Mouse (Mus musculus): ENCODE measurements around the gene Lyst. TPM values are rescaled to one million over a fixed set of nuclear protein-coding genes. Genes with fewer than 3 reads are reported as not detected.

Lyst gene
- polyA plus RNA-seq, 1 experiment from 2014 or later: 6.4 TPM

DNA sequence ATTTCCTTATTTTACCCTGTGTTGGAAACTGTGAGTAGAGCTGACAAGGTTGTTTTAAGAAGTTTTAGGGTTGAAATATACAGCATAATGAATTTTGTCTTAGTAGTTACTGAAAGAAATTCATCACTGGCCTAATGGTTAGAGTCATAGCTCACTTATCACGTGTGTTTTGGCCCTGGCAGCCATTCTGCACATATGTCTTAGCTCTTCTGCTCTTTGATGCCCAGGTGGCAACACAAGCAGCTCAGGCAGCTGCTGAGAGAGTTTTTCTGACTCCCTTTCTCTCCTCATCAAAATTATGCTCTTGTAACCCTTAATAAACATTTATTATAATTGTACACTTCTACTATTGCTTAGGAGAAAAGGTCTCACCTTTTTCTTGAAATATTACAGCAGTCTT, 18.1 kb downstream of the Lyst start:
- DNase-seq (no peak), ATAC-seq (ENCODE audit: low FRiP score, low TSS enrichment) (no peak)
- no peaks in the 10 kb centered on the region for H3K36me3 ChIP-seq (ENCODE audit: control insufficient read depth, insufficient read depth, low read length)
- no peak overlapping the region for H3K27ac ChIP-seq (replicated peaks; ENCODE audit: low read depth, low read length)
- no peaks in the 10 kb centered on the region for H3K9me3 ChIP-seq (ENCODE audit: control insufficient read depth, low read length)
- H3K4me2 ChIP-seq (ENCODE audit: low read length): no peak overlapping the region
- H3K4me3 ChIP-seq (replicated peaks; ENCODE audit: low read depth, low read length): no peak overlapping the region
- WGBS: 65% methylated on average over 1 of the region's 1 CpGs
- no peak overlapping the region for H3K9ac ChIP-seq (replicated peaks; ENCODE audit: low read length)
- H3K4me1 ChIP-seq (ENCODE audit: control insufficient read depth, insufficient read depth, low read length): no peaks in the 10 kb centered on the region
- H3K27me3 ChIP-seq (ENCODE audit: control insufficient read depth, insufficient read depth, low read length): no peaks in the 10 kb centered on the region

DNA sequence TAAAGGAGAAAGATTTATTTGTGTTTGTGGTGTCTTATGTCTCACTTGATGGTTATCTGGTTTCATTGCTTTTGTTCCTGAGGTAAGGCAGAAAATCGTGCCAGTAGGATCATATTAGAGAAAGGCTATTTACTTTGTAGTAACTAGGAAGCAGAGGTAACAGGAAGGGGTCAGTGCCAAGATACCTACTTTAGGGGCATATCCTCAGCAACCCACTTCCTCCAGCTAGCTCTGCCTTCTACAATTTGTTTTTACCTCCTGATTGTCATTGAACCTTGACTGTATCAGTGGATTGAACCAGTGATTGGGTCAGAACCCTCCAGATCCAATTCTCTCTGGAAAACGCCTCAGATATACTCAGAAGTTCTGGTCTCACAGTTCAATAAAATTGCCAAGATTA, 19.5 kb downstream of the Lyst start:
- ATAC-seq (ENCODE audit: low FRiP score, low TSS enrichment) (no peak), DNase-seq (no peak)
- Histone ChIP-seq H3K36me3 (ENCODE audit: control insufficient read depth, insufficient read depth, low read length) (no peaks in the 10 kb centered on the region), H3K27ac (replicated peaks; ENCODE audit: low read depth, low read length) (no peak overlapping the region), H3K9ac (replicated peaks; ENCODE audit: low read length) (no peak overlapping the region), H3K27me3 (ENCODE audit: control insufficient read depth, insufficient read depth, low read length) (no peaks in the 10 kb centered on the region), H3K4me2 (ENCODE audit: low read length) (no peak overlapping the region), H3K4me3 (replicated peaks; ENCODE audit: low read depth, low read length) (no peak overlapping the region), H3K9me3 (ENCODE audit: control insufficient read depth, low read length) (no peaks in the 10 kb centered on the region), H3K4me1 (ENCODE audit: control insufficient read depth, insufficient read depth, low read length) (no peaks in the 10 kb centered on the region)
- WGBS: 84% methylated on average over 2 of the region's 2 CpGs

GRCm38 (mm10) chr13:13612882-13613281, 22.7 kb downstream of the Lyst start:
- no peak overlapping the region for H3K9ac ChIP-seq (replicated peaks; ENCODE audit: low read length)
- H3K27ac ChIP-seq (replicated peaks; ENCODE audit: low read depth, low read length): no peak overlapping the region
- 0 out of 2 replicates have a peak, but pooled peaks cover 4% of the 10 kb centered on the region for H3K36me3 ChIP-seq (ENCODE audit: control insufficient read depth, insufficient read depth, low read length)
- DNase-seq (peak; percentile 44), ATAC-seq (ENCODE audit: low FRiP score, low TSS enrichment) (no peak)
- H3K4me2 ChIP-seq (ENCODE audit: low read length): no peak overlapping the region
- H3K9me3 ChIP-seq (ENCODE audit: control insufficient read depth, low read length): no peaks in the 10 kb centered on the region
- no peaks in the 10 kb centered on the region for H3K27me3 ChIP-seq (ENCODE audit: control insufficient read depth, insufficient read depth, low read length)
- 71% methylated on average over 1 of the region's 1 CpGs for WGBS
- no peaks in the 10 kb centered on the region for H3K4me1 ChIP-seq (ENCODE audit: control insufficient read depth, insufficient read depth, low read length)
- H3K4me3 ChIP-seq (replicated peaks; ENCODE audit: low read depth, low read length): no peak overlapping the region

DNA sequence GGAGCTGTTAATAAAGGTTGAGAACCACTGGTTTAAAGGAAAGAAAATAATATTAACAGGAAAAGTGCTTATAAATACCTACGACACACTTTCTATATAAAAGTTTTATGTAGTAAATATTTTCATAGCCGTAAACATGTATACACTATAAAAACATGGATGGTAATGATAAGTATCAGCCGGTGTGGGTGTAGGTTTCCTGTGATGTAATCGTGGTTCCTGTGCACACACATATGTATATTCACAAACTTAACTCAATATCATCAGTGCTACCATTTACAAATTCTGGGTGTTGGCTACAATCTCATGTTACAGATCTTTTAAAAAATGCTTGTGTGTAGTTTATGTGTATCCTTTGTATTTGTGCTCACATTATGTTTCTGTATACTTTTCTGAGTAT, 24.0 kb downstream of the Lyst start:
- no peak for ATAC-seq (ENCODE audit: low FRiP score, low TSS enrichment)

DNA sequence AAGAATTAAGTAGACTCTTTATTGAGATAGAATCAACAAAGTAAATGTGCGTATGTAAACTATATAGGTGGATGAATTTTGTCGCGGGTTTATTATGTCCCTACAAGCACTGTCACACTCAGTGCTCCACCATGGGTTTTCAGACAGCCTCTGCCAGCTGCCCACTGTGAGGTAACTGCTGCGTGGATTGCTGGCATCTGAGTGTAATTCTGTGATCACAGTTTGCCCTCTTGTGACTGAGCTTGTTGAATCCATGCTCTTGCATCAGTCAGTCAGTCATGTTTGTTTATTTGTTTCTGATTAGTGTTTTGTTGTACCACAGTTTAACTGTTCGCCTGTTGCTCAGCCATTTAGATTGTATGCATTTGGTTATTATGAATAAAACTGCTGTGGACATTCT, 31.3 kb downstream of the Lyst start:
- no peaks in the 10 kb centered on the region for H3K4me1 ChIP-seq (ENCODE audit: control insufficient read depth, insufficient read depth, low read length)
- no peak overlapping the region for H3K4me3 ChIP-seq (replicated peaks; ENCODE audit: low read depth, low read length)
- H3K4me2 ChIP-seq (ENCODE audit: low read length): no peak overlapping the region
- ATAC-seq (ENCODE audit: low FRiP score, low TSS enrichment) (no peak), DNase-seq (no peak)
- H3K27ac ChIP-seq (replicated peaks; ENCODE audit: low read depth, low read length): no peak overlapping the region
- H3K9me3 ChIP-seq (ENCODE audit: control insufficient read depth, low read length): no peaks in the 10 kb centered on the region
- 90% methylated on average over 5 of the region's 5 CpGs for WGBS
- no peaks in the 10 kb centered on the region for H3K27me3 ChIP-seq (ENCODE audit: control insufficient read depth, insufficient read depth, low read length)
- H3K9ac ChIP-seq (replicated peaks; ENCODE audit: low read length): no peak overlapping the region
- H3K36me3 ChIP-seq (ENCODE audit: control insufficient read depth, insufficient read depth, low read length): 0 out of 2 replicates have a peak, but pooled peaks cover 7% of the 10 kb centered on the region

More for the DNA sequence above, 24.0 kb downstream of the Lyst start:
- H3K36me3 ChIP-seq (ENCODE audit: control insufficient read depth, insufficient read depth, low read length): 0 out of 2 replicates have a peak, but pooled peaks cover 7% of the 10 kb centered on the region
- no peak overlapping the region for H3K27ac ChIP-seq (replicated peaks; ENCODE audit: low read depth, low read length)
- no peak for DNase-seq
- 97% methylated on average over 4 of the region's 4 CpGs for WGBS
- no peak overlapping the region for H3K4me3 ChIP-seq (replicated peaks; ENCODE audit: low read depth, low read length)
- H3K4me2 ChIP-seq (ENCODE audit: low read length): no peak overlapping the region
- no peaks in the 10 kb centered on the region for H3K9me3 ChIP-seq (ENCODE audit: control insufficient read depth, low read length)
- H3K27me3 ChIP-seq (ENCODE audit: control insufficient read depth, insufficient read depth, low read length): no peaks in the 10 kb centered on the region
- no peaks in the 10 kb centered on the region for H3K4me1 ChIP-seq (ENCODE audit: control insufficient read depth, insufficient read depth, low read length)
- no peak overlapping the region for H3K9ac ChIP-seq (replicated peaks; ENCODE audit: low read length)

DNA sequence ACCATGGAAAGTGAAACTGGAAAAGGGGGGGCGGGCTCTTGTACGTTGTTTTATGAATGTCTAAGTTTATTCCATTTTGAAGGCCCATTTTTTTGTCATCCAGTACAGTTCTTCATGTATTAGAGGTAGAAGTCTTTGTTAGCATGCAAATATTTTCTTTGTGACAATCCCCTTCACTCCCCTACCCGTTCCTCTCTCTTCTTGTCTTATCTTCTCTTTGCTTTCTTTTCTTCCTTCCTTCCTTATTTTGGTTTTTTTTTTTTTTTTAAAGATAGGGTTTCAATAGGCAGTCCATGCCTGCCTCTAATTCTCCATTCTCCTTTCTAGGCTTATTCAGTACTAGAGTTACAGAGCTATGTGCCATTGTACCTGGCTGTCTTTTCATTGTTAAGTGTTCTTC, 32.4 kb downstream of the Lyst start:
- H3K27ac ChIP-seq (replicated peaks; ENCODE audit: low read depth, low read length): no peak overlapping the region
- no peaks in the 10 kb centered on the region for H3K4me1 ChIP-seq (ENCODE audit: control insufficient read depth, insufficient read depth, low read length)
- no peaks in the 10 kb centered on the region for H3K9me3 ChIP-seq (ENCODE audit: control insufficient read depth, low read length)
- DNase-seq (no peak), ATAC-seq (ENCODE audit: low FRiP score, low TSS enrichment) (no peak)
- 0 out of 2 replicates have a peak, but pooled peaks cover 4% of the 10 kb centered on the region for H3K36me3 ChIP-seq (ENCODE audit: control insufficient read depth, insufficient read depth, low read length)
- no peak overlapping the region for H3K4me3 ChIP-seq (replicated peaks; ENCODE audit: low read depth, low read length)
- 86% methylated on average over 3 of the region's 3 CpGs for WGBS
- H3K27me3 ChIP-seq (ENCODE audit: control insufficient read depth, insufficient read depth, low read length): no peaks in the 10 kb centered on the region
- no peak overlapping the region for H3K4me2 ChIP-seq (ENCODE audit: low read length)
- no peak overlapping the region for H3K9ac ChIP-seq (replicated peaks; ENCODE audit: low read length)

- H3K9ac ChIP-seq (replicated peaks; ENCODE audit: low read length): no peak overlapping the region
- H3K4me3 ChIP-seq (replicated peaks; ENCODE audit: low read depth, low read length): no peak overlapping the region
- 93% methylated on average over 1 of the region's 1 CpGs for WGBS
- ATAC-seq (ENCODE audit: low FRiP score, low TSS enrichment) (no peak), DNase-seq (no peak)
- no peak overlapping the region for H3K27ac ChIP-seq (replicated peaks; ENCODE audit: low read depth, low read length)
- no peaks in the 10 kb centered on the region for H3K4me1 ChIP-seq (ENCODE audit: control insufficient read depth, insufficient read depth, low read length)
- H3K9me3 ChIP-seq (ENCODE audit: control insufficient read depth, low read length): no peaks in the 10 kb centered on the region
- no peaks in the 10 kb centered on the region for H3K27me3 ChIP-seq (ENCODE audit: control insufficient read depth, insufficient read depth, low read length)
- no peak overlapping the region for H3K4me2 ChIP-seq (ENCODE audit: low read length)
- 0 out of 2 replicates have a peak, but pooled peaks cover 10% of the 10 kb centered on the region for H3K36me3 ChIP-seq (ENCODE audit: control insufficient read depth, insufficient read depth, low read length)
These were observed 43.5 kb downstream of the Lyst start for GRCm38 (mm10) chr13:13633746-13634145.

DNA sequence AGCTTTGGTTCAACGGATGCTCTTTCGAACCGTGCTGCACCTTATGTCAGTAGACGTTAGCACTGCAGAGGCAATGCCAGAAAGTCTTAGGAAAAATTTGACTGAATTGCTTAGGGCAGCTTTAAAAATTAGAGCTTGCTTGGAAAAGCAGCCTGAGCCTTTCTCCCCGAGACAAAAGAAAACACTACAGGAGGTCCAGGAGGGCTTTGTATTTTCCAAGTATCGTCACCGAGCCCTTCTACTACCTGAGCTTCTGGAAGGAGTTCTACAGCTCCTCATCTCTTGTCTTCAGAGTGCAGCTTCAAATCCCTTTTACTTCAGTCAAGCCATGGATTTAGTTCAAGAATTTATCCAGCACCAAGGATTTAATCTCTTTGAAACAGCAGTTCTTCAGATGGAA, 44.5 kb downstream of the Lyst start:
- H3K27me3 ChIP-seq (ENCODE audit: control insufficient read depth, insufficient read depth, low read length): no peaks in the 10 kb centered on the region
- no peak overlapping the region for H3K4me3 ChIP-seq (replicated peaks; ENCODE audit: low read depth, low read length)
- no peak overlapping the region for H3K27ac ChIP-seq (replicated peaks; ENCODE audit: low read depth, low read length)
- H3K4me1 ChIP-seq (ENCODE audit: control insufficient read depth, insufficient read depth, low read length): no peaks in the 10 kb centered on the region
- H3K9ac ChIP-seq (replicated peaks; ENCODE audit: low read length): no peak overlapping the region
- H3K36me3 ChIP-seq (ENCODE audit: control insufficient read depth, insufficient read depth, low read length): 0 out of 2 replicates have a peak, but pooled peaks cover 10% of the 10 kb centered on the region
- ATAC-seq (ENCODE audit: low FRiP score, low TSS enrichment) (no peak), DNase-seq (no peak)
- H3K9me3 ChIP-seq (ENCODE audit: control insufficient read depth, low read length): no peaks in the 10 kb centered on the region
- WGBS: 38% methylated on average over 7 of the region's 7 CpGs
- no peak overlapping the region for H3K4me2 ChIP-seq (ENCODE audit: low read length)

DNA sequence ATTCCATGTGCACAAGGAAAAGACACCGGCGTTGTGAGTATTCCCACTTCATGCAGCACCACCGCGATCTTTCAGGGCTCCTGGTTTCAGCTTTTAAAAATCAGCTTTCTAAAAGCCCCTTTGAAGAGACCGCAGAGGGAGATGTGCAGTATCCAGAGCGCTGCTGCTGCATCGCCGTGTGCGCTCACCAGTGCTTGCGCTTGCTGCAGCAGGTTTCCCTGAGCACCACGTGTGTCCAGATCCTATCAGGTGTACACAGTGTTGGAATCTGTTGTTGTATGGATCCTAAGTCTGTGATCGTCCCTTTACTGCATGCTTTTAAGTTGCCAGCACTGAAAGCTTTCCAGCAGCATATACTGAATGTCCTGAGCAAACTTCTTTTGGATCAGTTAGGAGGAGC, 45.0 kb downstream of the Lyst start:
- 55% methylated on average over 12 of the region's 12 CpGs for WGBS
- no peak overlapping the region for H3K9ac ChIP-seq (replicated peaks; ENCODE audit: low read length)

More for the DNA sequence above, 45.0 kb downstream of the Lyst start:
- Histone ChIP-seq H3K9me3 (ENCODE audit: control insufficient read depth, low read length) (no peaks in the 10 kb centered on the region), H3K4me3 (replicated peaks; ENCODE audit: low read depth, low read length) (no peak overlapping the region), H3K36me3 (ENCODE audit: control insufficient read depth, insufficient read depth, low read length) (0 out of 2 replicates have a peak, but pooled peaks cover 10% of the 10 kb centered on the region), H3K27ac (replicated peaks; ENCODE audit: low read depth, low read length) (no peak overlapping the region), H3K4me1 (ENCODE audit: control insufficient read depth, insufficient read depth, low read length) (no peaks in the 10 kb centered on the region), H3K27me3 (ENCODE audit: control insufficient read depth, insufficient read depth, low read length) (no peaks in the 10 kb centered on the region), H3K4me2 (ENCODE audit: low read length) (no peak overlapping the region)
- ATAC-seq (ENCODE audit: low FRiP score, low TSS enrichment): no peak
- DNase-seq: peak; percentile 31

All from midbrain, embryonic 14.5 days (tissue).